Mouse (Mus musculus) gastrocnemius, postnatal 25 days (tissue): ENCODE measurements around the gene 2700097O09Rik. TPM values are rescaled to one million over a fixed set of nuclear protein-coding genes. Genes with fewer than 3 reads are reported as not detected.

Experiments
- total RNA-seq, 2 experiments: library from RNA; stranded (reverse); gene quantifications; 1 replicate in 1 of 2; 2 replicates in 1 of 2; pipeline ENCODE4 v1.2.3; 2021

The 2700097O09Rik gene
- total RNA-seq, 2 experiments from 2014 or later: 5.6 to 6.6 TPM

Other genes with a start within 250 kb of the 2700097O09Rik start
- gene Cfl2, start 217.2 kb downstream of the 2700097O09Rik start, total RNA-seq: 100 to 1,000 TPM; 511 to 548 TPM
- gene Gm20403, start 93.6 kb downstream of the 2700097O09Rik start, total RNA-seq: not detected
- gene Baz1a, start 65.8 kb downstream of the 2700097O09Rik start, total RNA-seq: 1 to 10 TPM; 4.6 to 5.5 TPM
- gene Srp54a, start 152 bp upstream of the 2700097O09Rik start, total RNA-seq: 10 to 100 TPM; 62.6 to 69.8 TPM
- 1 to 10 TPM; 3.9 to 8.4 TPM for gene Fam177a, start 44.4 kb upstream of the 2700097O09Rik start, total RNA-seq
- gene Srp54b, start 75.0 kb upstream of the 2700097O09Rik start, total RNA-seq: 10 to 100 TPM; 31.1 to 32.2 TPM
- 1 to 10 TPM in 1 of 2 experiments, not detected in 1; 2.9 TPM for gene 1700047I17Rik2, start 119.5 kb upstream of the 2700097O09Rik start, total RNA-seq
- 10 to 100 TPM; 21.9 to 25.3 TPM for gene Srp54c, start 150.1 kb upstream of the 2700097O09Rik start, total RNA-seq
- 1 to 10 TPM; 8.7 to 8.9 TPM for gene 1110008L16Rik, start 219.5 kb upstream of the 2700097O09Rik start, total RNA-seq
- gene Ppp2r3c, start 222.9 kb upstream of the 2700097O09Rik start, total RNA-seq: 10 to 100 TPM; 10.1 to 10.3 TPM